Mouse (Mus musculus) lung, postnatal 0 days (tissue): ENCODE data around the gene Adgrg5.

Experiments
- CTCF ChIP-seq: IDR thresholded peaks from 2 replicates; pipeline ENCODE4 v1.5.1; 2016; ENCODE audit warnings: antibody characterized with exemption, mild to moderate bottlenecking
- EP300 ChIP-seq: IDR thresholded peaks from 2 replicates; pipeline ENCODE4 v1.6.1; 2016; ENCODE audit warnings: antibody characterized with exemption, mild to moderate bottlenecking, control low read depth

DNA sequence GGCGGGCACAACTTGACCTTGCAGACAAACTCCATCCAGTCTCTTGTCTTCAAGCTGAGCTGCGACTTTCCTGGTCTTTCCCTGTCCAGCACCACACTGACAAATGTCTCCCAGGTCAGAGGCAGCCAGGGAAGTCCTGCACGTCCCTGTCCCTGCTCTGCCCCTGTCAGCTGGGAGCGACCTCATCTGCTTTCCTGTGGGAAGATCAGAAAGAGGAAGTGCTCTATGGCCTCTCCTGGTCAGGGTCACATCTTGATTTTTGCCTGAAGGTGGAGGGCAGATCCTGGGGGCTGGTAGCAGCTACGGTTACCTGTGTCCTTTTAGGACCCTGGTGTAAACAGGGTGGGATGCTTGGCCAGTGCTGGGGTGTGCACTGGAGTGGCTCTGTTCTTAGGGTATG is 10.4 kb downstream of the Adgrg5 start:
- TF ChIP-seq CTCF (no peak), EP300 (no peak)
